Mouse (Mus musculus): ENCODE results near the gene Elavl3. TPM values are rescaled to one million over a fixed set of nuclear protein-coding genes. Genes with fewer than 3 reads are reported as not detected.

The Elavl3 gene
- polyA plus RNA-seq, 1 experiment, result 165 TPM

- Histone ChIP-seq H3K27ac (ENCODE audit: insufficient read depth, low read length) (peak within 1 kb of the TSS; percentile 76), H3K27me3 (ENCODE audit: control insufficient read depth, insufficient read depth, low read length) (no peaks in the 10 kb centered on the region)
- WGBS, result under 1% methylated on average over 70 of the region's 87 CpGs
Observed at GRCm38 (mm10) chr9:22070791-22071573, 19.2 kb upstream of the Elavl3 start, which contains the start of the genes Gm49318 and Zfp653. Gm49318 (minus strand) TSS chr9:22071259. Zfp653 (minus strand) TSS chr9:22071376.

GRCm38 (mm10) chr9:22069881-22070553 lies 18.2 kb upstream of the Elavl3 start:
- peaks cover 34% of the 10 kb centered on the region for H3K4me1 ChIP-seq (ENCODE audit: control insufficient read depth, insufficient read depth, low read length)
- WGBS, result 27% methylated on average over 4 of the region's 4 CpGs
- DNase-seq, result peak in 1 of 2 experiments; percentile 21
- no peak overlapping the region for H3K27ac ChIP-seq (ENCODE audit: insufficient read depth, low read length)
- no peaks in the 10 kb centered on the region for H3K27me3 ChIP-seq (ENCODE audit: control insufficient read depth, insufficient read depth, low read length)
- peak overlapping the region; percentile 57 for H3K4me3 ChIP-seq (replicated peaks; ENCODE audit: insufficient read depth, low read depth, low read length)
- TF ChIP-seq POLR2A (IDR thresholded peaks at IDR 0.05; ENCODE audit: borderline replicate concordance, insufficient read depth, low read length) (no peak), CTCF (IDR thresholded peaks at IDR 0.05; ENCODE audit: borderline replicate concordance, insufficient read depth, low read depth, low read length) (peak; percentile 50; the same call in 1 of the 2 replicates)

More at GRCm38 (mm10) chr9:22070791-22071573, 19.2 kb upstream of the Elavl3 start, which contains the start of the genes Gm49318 and Zfp653:
- H3K4me1 ChIP-seq (ENCODE audit: control insufficient read depth, insufficient read depth, low read length), result peaks cover 27% of the 10 kb centered on the region
- TF ChIP-seq POLR2A (IDR thresholded peaks at IDR 0.05; ENCODE audit: borderline replicate concordance, insufficient read depth, low read length) (peak; percentile 92), CTCF (IDR thresholded peaks at IDR 0.05; ENCODE audit: borderline replicate concordance, insufficient read depth, low read depth, low read length) (no peak)
- peak; percentile 97 to 98 for DNase-seq
- H3K4me3 ChIP-seq (replicated peaks; ENCODE audit: insufficient read depth, low read depth, low read length), result peak within 1 kb of the TSS; percentile 79

DNA sequence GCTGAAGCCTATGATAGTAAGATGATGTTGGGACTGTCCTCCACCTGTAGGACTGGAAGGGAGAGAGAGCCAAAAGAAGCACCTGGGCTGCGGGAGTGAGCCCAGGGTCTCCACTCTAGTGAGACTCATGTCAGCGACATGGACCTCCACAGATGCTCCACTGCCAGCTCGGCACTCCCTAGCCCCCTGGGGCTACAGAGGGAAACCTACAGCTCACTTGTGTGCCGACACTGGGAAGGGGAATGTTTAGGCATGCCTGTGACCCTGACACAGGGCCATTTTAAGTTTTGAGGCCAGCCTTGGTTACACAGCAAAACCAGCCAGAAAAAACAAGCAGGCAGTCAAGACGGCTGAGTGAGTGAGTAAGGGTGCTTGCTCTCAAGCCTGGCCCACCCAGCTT lies 15.4 kb upstream of the Elavl3 start:
- Histone ChIP-seq H3K4me1 (ENCODE audit: control insufficient read depth, insufficient read depth, low read length) (peaks cover 59% of the 10 kb centered on the region), H3K27ac (ENCODE audit: insufficient read depth, low read length) (no peak overlapping the region), H3K27me3 (ENCODE audit: control insufficient read depth, insufficient read depth, low read length) (no peaks in the 10 kb centered on the region), H3K4me3 (replicated peaks; ENCODE audit: insufficient read depth, low read depth, low read length) (no peak overlapping the region)
- 63% methylated on average over 5 of the region's 5 CpGs for WGBS
- TF ChIP-seq CTCF (IDR thresholded peaks at IDR 0.05; ENCODE audit: borderline replicate concordance, insufficient read depth, low read depth, low read length) (no peak), POLR2A (IDR thresholded peaks at IDR 0.05; ENCODE audit: borderline replicate concordance, insufficient read depth, low read length) (no peak)
- no peak for DNase-seq

GRCm38 (mm10) chr9:22066433-22066832 lies 14.6 kb upstream of the Elavl3 start:
- peak; percentile 63 to 65 for DNase-seq
- TF ChIP-seq POLR2A (IDR thresholded peaks at IDR 0.05; ENCODE audit: borderline replicate concordance, insufficient read depth, low read length), result no peak
- peak; percentile 73 for TF ChIP-seq CTCF (IDR thresholded peaks at IDR 0.05; ENCODE audit: borderline replicate concordance, insufficient read depth, low read depth, low read length)
- no peaks in the 10 kb centered on the region for H3K27me3 ChIP-seq (ENCODE audit: control insufficient read depth, insufficient read depth, low read length)
- H3K27ac ChIP-seq (ENCODE audit: insufficient read depth, low read length), result peak overlapping the region; percentile 19; the same call in 1 of the 2 replicates
- 26% methylated on average over 3 of the region's 3 CpGs for WGBS
- no peak overlapping the region for H3K4me3 ChIP-seq (replicated peaks; ENCODE audit: insufficient read depth, low read depth, low read length)
- H3K4me1 ChIP-seq (ENCODE audit: control insufficient read depth, insufficient read depth, low read length), result peaks cover 65% of the 10 kb centered on the region

DNA sequence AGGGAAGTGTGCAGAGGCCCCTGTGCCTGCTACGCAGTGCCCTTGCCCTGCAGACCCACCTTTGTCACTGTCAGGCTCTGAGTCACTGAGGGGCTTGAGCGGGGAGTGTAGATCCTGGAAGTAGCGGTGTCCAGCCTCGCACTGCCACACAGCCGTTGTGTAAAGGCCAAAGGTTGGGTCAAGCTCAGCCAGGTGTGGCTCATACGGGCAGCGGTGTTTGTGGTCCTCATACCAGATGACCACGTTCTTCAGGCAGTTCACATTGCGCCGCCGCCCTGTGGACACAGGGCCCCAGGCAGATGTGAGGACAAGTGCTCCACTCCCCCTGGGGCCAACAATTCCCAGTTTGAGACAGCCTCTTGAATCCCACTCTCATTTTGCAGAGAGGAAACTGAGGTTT lies 13.8 kb upstream of the Elavl3 start:
- Histone ChIP-seq H3K4me3 (replicated peaks; ENCODE audit: insufficient read depth, low read depth, low read length) (no peak overlapping the region), H3K27me3 (ENCODE audit: control insufficient read depth, insufficient read depth, low read length) (no peaks in the 10 kb centered on the region), H3K4me1 (ENCODE audit: control insufficient read depth, insufficient read depth, low read length) (peaks cover 72% of the 10 kb centered on the region), H3K27ac (ENCODE audit: insufficient read depth, low read length) (no peak overlapping the region)
- no peak for TF ChIP-seq POLR2A (IDR thresholded peaks at IDR 0.05; ENCODE audit: borderline replicate concordance, insufficient read depth, low read length)
- no peak for TF ChIP-seq CTCF (IDR thresholded peaks at IDR 0.05; ENCODE audit: borderline replicate concordance, insufficient read depth, low read depth, low read length)
- WGBS, result 96% methylated on average over 11 of the region's 11 CpGs
- DNase-seq, result no peak

GRCm38 (mm10) chr9:22064341-22064740 lies 12.5 kb upstream of the Elavl3 start:
- Histone ChIP-seq H3K27me3 (ENCODE audit: control insufficient read depth, insufficient read depth, low read length) (no peaks in the 10 kb centered on the region), H3K4me3 (replicated peaks; ENCODE audit: insufficient read depth, low read depth, low read length) (no peak overlapping the region), H3K27ac (ENCODE audit: insufficient read depth, low read length) (peak overlapping the region; percentile 80), H3K4me1 (ENCODE audit: control insufficient read depth, insufficient read depth, low read length) (peaks cover 67% of the 10 kb centered on the region)
- WGBS, result 23% methylated on average over 3 of the region's 3 CpGs
- TF ChIP-seq CTCF (IDR thresholded peaks at IDR 0.05; ENCODE audit: borderline replicate concordance, insufficient read depth, low read depth, low read length) (no peak), POLR2A (IDR thresholded peaks at IDR 0.05; ENCODE audit: borderline replicate concordance, insufficient read depth, low read length) (no peak)
- DNase-seq, result peak; percentile 93 to 96

DNA sequence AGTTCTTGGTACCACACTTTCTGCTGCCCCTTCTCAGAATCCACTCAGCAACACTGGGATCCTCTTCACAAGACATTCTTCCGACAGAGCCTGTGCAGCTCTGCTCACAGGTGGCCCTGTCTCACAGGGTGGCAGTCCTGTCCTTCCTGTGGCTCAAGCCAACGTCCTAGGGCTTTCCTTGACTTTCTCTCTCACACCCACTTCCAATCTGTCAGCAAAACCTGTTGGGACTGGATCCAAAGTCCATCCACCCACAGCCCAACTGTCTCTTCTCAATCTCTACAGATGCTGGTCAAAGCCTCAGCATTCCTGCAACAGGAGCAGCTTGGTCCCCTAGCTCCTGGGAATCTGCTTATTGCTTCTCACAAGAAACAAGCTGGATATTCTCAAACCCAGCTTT lies 9.5 kb upstream of the Elavl3 start:
- DNase-seq, result peak; percentile 72 to 85
- TF ChIP-seq POLR2A (IDR thresholded peaks at IDR 0.05; ENCODE audit: borderline replicate concordance, insufficient read depth, low read length) (no peak), CTCF (IDR thresholded peaks at IDR 0.05; ENCODE audit: borderline replicate concordance, insufficient read depth, low read depth, low read length) (no peak)
- H3K27ac ChIP-seq (ENCODE audit: insufficient read depth, low read length), result peak overlapping the region; percentile 91
- H3K27me3 ChIP-seq (ENCODE audit: control insufficient read depth, insufficient read depth, low read length), result no peaks in the 10 kb centered on the region
- WGBS, result 5% methylated on average over 2 of the region's 2 CpGs
- no peak overlapping the region for H3K4me3 ChIP-seq (replicated peaks; ENCODE audit: insufficient read depth, low read depth, low read length)
- peaks cover 60% of the 10 kb centered on the region for H3K4me1 ChIP-seq (ENCODE audit: control insufficient read depth, insufficient read depth, low read length)
